Mouse (Mus musculus) hematopoietic stem cell, adult 5-6 weeks (primary cell): ENCODE results near the gene Tecpr1. TPM values are rescaled to one million over a fixed set of nuclear protein-coding genes. Genes with fewer than 3 reads are reported as not detected.
A peak's percentile ranks its signal among the peaks of the same experiment; 100 is the strongest.

Experiments
- ATAC-seq, 2 experiments: fragments of 125-278 bp in 1 of 2; replicated peaks in 1 of 2; 2 replicates each; pipeline ENCODE4 v1.8.0; 2016 to 2017; ENCODE audit warnings: inconsistent platforms in 2 of 2, mild to moderate bottlenecking in 2 of 2, moderate number of reproducible peaks in 2 of 2, low read depth in 1 of 2, moderate TSS enrichment in 1 of 2; ENCODE audit not compliant: low FRiP score in 2 of 2, poor library complexity in 2 of 2, severe bottlenecking in 2 of 2, insufficient read depth in 1 of 2, low TSS enrichment in 1 of 2
- total RNA-seq: library from RNA; stranded (forward); fragments of 172-1452, 232-1000 nt; gene quantifications from 2 replicates; pipeline ENCODE4 v1.2.3, GENCODE M21; 2017

Gene Tecpr1
- total RNA-seq, 1 experiment from 2014 or later: 13.3 TPM

DNA sequence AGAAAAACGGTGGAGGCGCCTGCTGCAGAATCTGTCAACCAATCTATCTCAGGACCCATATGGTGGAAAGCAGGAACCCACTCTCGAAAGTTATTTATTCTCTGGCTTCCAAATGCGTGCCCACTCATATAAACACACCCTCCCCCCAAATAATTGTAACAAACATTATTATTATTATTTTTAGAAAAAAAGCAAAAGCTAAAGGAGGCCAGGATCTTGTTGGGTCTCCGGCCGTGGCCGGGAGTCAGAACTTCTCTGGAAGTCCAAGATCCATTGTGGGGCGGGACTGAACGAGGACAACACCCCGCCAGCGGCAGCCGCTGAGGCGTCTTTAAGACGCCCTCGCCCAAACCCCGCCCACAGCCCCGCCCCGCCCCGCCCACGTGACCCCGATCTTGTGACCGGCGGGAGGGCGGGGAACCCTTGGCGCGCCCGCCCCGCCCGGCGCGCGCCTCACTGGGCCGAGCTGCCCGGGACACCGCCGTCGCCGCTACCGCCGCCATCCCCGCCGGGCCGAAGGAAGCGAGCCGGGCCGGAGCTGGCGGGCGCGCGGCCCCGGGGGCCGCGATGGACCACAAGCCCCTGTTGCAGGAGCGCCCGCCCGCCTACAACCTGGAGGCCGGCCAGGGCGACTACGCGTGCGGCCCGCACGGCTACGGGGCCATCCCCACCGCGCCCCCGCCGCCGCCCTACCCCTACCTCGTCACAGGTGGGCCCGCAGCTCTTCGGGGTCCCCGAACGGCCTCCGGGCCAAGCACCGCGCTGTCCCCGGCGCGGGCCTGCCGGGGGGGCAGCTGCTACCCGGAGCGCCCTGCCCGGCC lies 31.6 kb upstream of the Tecpr1 start:
- peak; percentile 34 to 43; a peak in 3 of 4 replicates for ATAC-seq

DNA sequence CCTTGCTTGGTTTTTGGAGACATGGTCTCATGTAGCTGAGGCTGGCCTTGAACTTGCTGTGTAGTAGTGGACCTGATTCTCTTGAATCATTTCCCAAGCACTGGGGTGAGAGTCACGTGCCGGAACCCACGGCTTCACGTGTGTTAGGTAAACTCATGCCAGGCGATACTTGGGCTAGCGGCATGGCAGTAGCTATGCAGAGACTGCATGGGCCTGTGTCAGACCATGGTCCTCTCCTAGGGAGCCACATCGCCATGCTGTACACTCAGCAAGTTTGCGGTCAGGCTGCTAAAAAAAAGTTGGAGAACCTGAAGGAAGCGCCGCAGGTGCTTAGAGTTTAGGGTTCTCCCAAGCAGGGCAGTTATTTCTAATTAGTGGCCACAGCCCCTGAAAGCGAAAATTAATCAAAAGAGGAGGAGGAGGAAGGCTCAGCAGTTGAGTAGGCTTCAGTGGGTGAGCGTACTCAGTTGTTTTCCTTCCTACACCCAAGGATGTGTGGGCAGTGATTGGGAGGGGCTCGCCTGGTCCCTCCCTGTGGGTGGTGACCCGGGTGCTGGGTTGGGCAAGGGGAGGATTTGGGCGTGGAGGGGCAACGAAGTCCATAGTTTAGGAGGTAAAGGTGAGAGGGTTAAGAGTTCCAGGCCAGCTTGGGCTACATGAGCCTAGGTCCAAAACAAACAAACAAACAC lies 30.9 kb upstream of the Tecpr1 start:
- ATAC-seq: peak; percentile 37 to 46; a peak in 3 of 4 replicates

DNA sequence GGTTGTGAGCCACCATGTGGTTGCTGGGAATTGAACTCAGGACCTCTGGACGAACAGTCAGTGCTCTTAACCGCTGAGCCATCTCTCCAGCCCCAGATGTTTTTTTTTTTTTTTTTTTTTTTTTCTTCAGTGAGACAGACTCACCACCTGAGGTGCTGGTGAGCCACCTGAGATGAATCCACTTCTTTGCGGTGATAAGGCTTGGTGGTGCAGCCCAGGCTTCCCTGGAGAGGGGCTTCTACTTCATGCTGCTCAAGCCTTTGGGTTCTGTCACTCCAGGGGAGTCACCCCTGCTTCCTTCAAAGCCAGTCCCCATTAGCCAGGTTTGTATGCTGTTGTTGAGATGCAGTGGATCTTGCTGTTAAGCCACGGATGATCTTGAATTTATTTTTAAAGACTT lies 29.8 kb upstream of the Tecpr1 start:
- ATAC-seq: no peak

DNA sequence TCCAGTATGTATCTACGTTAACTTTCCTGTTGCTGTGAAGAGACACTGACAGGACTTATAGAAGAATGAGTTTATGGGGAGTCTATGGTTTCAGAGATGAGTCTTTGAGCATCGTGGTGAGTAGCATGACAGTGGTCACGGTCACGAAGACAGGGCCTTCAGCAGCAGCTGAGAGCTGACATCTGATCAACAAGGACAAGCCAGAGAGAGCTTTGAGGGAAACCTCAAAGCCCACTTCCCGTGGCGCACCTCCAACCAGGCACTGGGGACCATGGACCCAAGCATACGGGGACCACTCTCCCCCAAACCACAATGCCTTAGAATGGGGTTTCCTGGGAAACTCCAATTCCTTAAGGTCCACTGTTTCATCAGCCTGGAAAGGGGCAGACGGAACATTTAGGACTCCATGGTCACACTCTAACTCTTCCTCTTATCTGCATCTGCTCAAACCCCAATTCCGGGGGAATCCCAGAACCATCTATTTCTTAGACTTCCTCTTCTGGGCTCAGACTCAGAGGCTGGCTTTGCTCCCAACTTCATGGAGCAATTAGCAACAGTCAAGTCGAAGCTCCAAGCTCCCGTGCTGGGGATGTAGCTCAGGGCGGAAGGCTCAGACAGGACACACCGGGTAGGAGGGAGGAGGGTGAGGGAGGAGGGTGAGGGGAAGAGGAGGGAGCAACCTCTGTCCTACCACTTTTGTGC lies 28.6 kb upstream of the Tecpr1 start:
- ATAC-seq: peak; percentile 18 to 29; a peak in 2 of 4 replicates

DNA sequence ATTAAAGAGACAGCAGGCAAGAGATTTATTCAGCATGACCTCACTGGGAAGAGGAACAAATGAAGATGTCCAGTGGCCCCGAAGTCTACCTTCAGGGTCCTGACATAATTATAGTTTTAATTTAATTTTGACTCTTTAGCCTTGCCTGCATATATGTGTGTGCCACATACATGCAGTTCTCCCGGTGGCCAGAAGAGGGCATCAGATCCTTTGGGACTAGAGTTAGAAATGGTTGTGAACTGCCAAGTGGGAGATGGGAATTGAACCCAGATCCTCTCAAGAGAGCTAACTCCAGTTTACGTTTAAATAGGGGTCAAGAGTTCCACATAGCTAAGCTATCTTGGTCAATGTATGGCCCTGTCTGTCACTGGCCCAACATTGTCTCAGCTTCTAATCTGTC lies 26.5 kb upstream of the Tecpr1 start:
- no peak for ATAC-seq

DNA sequence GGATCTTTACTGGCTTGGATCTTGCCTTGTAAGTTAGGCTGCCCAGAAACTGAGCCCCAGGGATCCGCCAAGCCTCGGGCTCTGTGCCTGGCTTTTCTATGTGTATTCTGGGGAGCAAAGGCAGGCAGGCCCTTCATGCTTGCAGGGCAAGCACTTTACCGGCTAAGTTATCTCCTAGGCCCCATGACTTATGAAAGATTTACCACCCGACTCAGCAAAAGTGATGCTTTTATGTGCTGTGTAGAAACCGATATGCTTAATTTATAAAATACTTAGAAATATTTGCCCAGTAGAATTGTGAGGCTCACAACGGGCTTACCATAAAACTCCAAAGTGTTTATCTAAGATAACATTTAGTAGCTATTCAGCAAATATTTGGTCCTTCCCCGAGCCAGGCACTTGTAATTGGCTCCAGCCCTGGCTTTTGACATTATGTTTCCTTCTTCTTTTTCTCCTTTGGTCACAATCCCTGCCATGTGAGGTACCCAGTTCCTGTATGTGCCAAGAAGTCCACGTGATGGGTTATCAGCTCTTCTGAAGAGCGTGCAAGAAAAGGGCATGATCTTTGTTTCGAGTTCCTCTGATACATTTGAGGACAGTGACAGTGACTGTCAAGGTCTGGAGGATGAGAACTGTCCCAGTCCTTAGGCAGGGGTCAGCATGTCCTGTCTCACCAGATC lies 24.6 kb upstream of the Tecpr1 start:
- ATAC-seq: peak; percentile 71 to 72

DNA sequence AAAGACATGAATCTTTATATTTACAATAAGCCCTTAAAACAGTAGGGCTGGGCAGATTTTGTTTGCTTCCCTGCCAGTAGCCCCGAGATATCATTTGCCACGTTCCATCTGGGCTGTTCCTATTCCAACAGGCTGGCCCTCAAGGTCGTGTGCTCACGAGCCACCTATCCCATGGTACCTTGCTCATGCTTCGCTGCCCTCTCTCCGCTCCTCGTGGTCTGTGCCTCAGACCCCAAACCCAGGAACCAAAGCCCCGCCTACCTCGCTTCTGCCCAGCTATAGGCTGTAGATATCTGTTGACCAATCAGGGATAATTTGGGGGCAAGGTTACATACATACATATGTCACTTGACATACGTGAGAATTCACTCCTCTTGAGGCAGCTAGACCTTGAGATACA lies 23.9 kb upstream of the Tecpr1 start:
- ATAC-seq: no peak

DNA sequence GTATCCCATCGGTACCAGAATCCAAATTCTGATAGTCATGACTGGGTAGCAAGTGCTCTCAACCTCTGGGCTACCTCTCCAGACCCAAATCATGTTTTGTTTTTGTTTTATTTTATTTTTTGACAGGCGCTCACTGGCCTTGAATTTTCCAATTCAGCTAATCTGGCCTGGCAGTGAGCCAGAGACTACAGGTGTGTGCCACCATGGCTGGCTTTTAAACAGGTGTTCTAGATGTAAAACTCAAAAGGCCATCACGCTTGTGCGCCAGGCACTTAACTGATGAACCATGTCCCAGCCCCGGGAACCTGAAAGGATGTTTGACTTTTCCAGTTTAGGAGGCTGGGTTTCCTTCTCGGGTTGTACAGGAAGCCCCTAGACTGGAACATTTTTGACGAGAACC lies 23.3 kb upstream of the Tecpr1 start:
- no peak for ATAC-seq

DNA sequence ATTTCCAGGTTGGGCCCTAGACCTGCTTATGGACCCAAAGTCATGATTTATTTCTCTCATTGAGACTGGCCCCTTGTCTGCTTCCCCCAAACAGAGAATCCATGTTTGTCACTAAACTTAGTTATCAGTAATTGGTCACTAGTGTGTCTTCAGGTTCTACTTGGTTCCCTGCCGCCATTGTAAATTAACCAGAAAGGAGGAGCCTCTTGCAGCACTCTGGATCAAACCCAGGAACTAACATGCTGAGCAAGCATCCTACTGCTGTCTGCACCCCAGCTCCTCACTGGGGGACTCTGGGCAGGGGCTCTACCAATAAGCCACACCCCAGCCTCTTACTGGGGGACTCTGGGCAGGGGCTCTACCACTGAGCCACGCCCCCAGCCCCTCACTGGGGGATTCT lies 22.2 kb upstream of the Tecpr1 start:
- ATAC-seq: no peak

DNA sequence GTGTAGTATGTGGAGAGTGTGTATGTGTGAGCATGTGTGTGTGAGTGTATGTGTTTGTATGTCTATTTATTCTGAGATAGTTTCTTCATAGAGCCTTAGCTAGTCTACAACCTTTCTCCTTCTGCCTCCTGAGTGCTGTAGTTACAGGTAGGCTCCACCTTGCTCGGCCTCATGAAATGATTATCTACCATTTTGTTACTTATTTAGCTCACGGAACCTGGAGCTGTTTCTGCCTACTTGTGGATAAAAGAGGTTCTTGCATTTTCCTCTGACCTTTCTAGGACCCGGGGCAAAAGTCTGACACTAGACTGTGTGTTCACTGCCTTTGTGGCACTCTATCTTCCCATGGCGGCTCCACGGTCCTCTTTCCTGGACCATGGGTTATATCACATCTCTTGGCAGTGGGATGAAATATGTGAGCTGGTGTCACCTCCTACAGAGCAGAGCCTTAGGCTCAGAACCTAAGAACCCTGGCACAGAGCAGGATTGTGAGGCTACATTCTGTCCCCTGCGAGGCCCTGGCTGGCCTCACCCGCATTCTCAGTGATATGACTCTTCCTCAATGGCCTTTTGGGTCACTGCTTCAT lies 20.6 kb upstream of the Tecpr1 start, which contains the start of gene Bri3:
Gene Bri3 (plus strand): TSS at position 537 of the 587 bp plus-strand sequence.
- ATAC-seq: no peak

DNA sequence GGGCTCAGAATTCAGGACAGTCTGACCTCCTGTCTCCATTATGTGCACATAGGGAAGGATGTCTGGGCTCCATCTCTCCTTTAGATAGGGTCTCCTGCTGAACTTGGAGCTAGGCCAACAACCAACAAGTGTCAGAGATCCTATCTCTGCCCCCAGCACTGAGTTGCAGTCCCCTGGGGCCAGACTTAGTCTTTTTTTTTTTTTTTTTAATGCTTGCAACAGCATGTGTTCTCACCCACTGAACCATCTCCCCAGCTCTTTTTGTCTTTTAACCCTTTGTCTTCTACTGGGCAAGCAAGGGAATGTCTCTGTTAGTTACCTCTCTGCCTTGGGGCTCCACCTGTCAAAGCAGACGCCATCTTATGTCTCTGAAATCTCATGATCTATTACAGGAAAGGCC lies 15.6 kb upstream of the Tecpr1 start:
- no peak for ATAC-seq

DNA sequence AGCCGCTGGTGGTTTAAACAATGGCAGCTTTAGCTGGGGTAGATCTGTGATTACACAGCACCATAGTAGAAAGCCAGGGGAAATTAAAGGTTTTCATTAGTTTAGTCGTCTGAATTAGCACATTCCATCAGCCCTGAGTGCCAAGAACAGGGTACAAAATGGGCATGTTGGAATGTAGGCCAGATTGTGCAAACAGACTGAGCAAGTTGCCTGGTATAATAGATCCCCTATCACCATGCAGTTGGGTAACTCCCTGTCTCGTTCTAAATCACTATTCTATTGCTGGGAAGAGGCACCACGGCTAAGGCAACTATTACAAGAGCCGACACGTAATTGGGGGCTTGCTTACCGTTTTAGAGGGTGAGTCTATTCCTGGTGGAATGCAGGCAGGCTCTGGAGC lies 11.3 kb upstream of the Tecpr1 start:
- ATAC-seq: no peak

DNA sequence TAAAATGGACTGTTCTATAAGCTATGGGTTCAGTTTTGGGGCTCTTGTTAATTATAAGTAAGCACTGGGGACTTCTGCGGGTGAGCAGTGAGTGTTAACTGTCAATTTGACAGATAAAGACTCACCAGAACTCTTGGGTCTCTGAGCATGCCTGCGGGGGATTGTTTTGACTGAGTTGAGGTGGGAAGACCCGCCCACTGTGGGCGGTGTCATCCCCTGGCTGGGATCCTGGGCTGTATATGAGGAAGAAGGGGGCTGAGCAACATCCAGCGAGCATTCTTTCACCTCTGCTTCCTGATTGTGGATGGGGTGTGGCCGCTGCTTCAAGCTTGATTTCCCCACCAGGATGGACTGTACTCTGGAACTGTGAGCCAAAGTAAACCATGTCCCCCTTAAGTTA lies 10.8 kb upstream of the Tecpr1 start:
- no peak for ATAC-seq

DNA sequence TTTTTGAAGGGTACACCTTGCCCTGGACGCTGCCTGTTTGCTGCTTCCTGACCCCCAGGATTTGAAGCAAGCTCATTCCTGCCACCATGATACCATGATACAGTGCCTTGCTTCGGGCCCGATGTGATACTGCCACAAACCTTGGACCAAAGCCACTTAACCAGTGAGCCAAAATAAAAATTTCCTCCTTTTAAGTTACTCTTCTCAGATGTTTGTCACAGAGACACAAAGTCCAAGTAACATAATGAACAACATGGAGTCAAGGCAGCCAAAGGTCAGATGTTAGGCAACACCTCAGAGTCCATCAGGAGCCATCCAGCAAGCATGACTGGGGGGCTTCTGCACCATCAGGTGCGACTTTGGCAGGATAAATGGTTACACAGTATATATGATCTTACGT lies 9.1 kb upstream of the Tecpr1 start:
- ATAC-seq: no peak

DNA sequence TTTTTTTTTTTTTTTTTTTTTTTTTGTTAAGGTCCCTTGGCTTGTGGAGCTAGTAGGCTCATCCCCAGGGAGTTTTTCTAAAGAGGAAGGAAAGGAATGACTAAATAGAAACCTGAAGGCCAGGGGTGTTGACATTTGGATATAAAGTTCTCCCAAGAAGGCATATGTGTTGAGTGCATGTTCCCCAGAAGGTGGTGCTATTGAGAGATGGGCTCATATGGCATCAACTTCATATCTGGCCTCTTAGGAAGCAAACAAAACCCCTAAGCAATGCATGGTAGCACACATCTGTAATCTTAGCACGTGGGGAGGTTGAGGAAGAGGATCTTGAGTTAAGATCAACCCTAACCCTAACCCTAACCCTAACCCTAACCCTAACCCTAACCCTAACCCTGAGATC lies 8.0 kb upstream of the Tecpr1 start:
- peak; percentile 66 to 80; a peak in 3 of 4 replicates for ATAC-seq

DNA sequence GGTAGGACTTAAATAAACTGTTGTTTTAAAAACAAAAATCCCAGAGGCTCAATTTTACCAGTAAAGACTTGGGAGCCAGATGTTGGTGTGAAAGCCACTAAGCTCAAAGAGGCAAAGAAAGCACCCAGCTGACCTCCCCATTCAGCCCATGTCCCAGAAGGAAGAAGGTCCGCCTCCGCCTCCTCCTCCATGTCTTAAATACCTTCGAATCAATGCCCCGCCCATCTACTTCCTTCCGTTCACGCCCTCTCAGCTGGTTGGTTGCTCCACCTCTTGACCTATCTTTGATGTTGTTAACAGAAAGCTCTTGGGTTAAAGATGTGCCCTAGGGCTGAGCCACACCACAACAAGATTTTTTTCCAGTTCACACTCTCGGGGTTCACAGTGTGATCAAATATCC lies 6.8 kb upstream of the Tecpr1 start:
- ATAC-seq: no peak

DNA sequence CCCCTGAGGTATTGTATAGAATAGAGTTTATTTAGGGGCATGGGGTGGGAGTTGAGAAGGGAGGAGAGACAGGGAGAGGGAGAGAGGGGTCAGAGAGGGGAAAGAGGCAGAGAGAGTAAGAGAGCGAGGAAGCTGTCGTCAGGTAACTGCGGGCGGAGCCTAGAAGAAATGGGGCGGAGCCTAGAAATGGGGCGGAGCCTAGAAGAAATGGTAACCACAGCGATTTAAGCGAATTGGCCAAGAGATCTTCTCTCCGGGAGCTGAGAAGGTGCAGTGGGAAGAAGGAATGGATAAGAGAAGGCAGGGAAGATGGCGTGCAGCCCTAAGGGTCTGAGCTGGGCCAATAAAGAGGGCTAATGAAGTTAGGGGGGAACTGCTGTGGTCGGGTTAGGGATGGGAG lies 2.8 kb upstream of the Tecpr1 start:
- ATAC-seq: no peak
